16 mouse cellular contexts compared by ENCODE assay signal in the genomic region with DNA sequence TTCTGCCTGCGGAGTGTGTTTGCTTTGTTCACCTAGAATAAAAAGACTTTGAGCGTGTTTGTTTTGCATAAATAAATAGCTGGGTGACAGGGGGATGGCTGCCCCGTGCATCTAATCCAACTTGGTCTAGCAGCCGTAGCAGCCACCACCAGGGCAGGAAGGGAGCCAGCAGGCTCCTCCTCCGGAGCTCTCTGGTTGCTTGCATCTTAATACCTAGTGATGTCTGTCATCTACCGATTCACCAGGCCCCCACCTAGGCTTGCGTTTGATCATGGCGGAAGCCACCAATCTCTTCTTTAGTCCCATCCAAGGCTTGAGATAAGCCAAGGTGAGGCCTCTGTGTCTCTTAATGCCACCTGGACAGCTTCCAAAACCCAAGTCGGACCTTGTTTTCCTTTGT.
A peak's percentile ranks its signal among the peaks of the same experiment; 100 is the strongest.
DNase-seq lines count a peak whose midpoint lies in the region; ATAC-seq and TF ChIP-seq lines count a peak whose summit lies in the region.
"Had no signal": no experiment of that assay in that cellular context is flagged by ENCODE, and none has a peak within 500 bp of the region (broad histone marks: within the 10 kb centered on the region; RNA-seq: fewer than 3 reads in every experiment).

No protein-coding gene starts in this region.

- WGBS in forebrain, embryonic 15.5 days = 31% methylated on average over 9 of the region's 9 CpGs
- 42% methylated on average over 9 of the region's 9 CpGs for WGBS in hindbrain, embryonic 15.5 days
- WGBS in midbrain, embryonic 16.5 days = 34% methylated on average over 9 of the region's 9 CpGs
- WGBS in intestine, embryonic 15.5 days = 53% methylated on average over 9 of the region's 9 CpGs

- H3K4me2 ChIP-seq in forebrain, embryonic 15.5 days (replicated peaks) = no peak overlapping the region
- H3K4me2 ChIP-seq in hindbrain, embryonic 15.5 days = no peak overlapping the region
- no peak overlapping the region for H3K4me2 ChIP-seq in midbrain, embryonic 16.5 days (ENCODE audit: low read length)
- no peak overlapping the region for H3K4me2 ChIP-seq in intestine, embryonic 15.5 days (replicated peaks)
- H3K4me2 ChIP-seq: liver, embryonic 12.5 days; stomach, embryonic 15.5 days had no signal

- no peaks in the 10 kb centered on the region for H3K36me3 ChIP-seq in forebrain, embryonic 15.5 days
- no peaks in the 10 kb centered on the region for H3K36me3 ChIP-seq in hindbrain, embryonic 15.5 days
- H3K36me3 ChIP-seq in midbrain, embryonic 16.5 days (ENCODE audit: control insufficient read depth, insufficient read depth, low read length) = no peaks in the 10 kb centered on the region
- H3K36me3 ChIP-seq in intestine, embryonic 15.5 days = no peaks in the 10 kb centered on the region
- H3K36me3 ChIP-seq: limb, embryonic 10.5 days; liver, embryonic 12.5 days; stomach, embryonic 15.5 days had no signal

- TF ChIP-seq CTCF in layer of hippocampus, adult 2 months (conservative IDR thresholded peaks at IDR 0.05) = peak; percentile 26; the same call in 1 of the 2 replicates

- H3K27ac ChIP-seq in layer of hippocampus, adult 2 months = peak overlapping the region; percentile 83
- H3K27ac ChIP-seq in forebrain, embryonic 15.5 days (replicated peaks) = peak overlapping the region; percentile 76
- peak overlapping the region; percentile 73 for H3K27ac ChIP-seq in hindbrain, embryonic 15.5 days (replicated peaks)
- H3K27ac ChIP-seq in midbrain, embryonic 16.5 days (ENCODE audit: low read length) = peak overlapping the region; percentile 48
- H3K27ac ChIP-seq in intestine, embryonic 15.5 days = no peak overlapping the region
- H3K27ac ChIP-seq: gastrocnemius, adult 2 months; heart, adult 2 months; kidney, postnatal 0 days; limb, embryonic 10.5 days; liver, embryonic 12.5 days; stomach, embryonic 15.5 days had no signal

- no peak overlapping the region for H3K4me3 ChIP-seq in layer of hippocampus, adult 2 months
- H3K4me3 ChIP-seq in forebrain, embryonic 15.5 days = no peak overlapping the region
- H3K4me3 ChIP-seq in hindbrain, embryonic 15.5 days = no peak overlapping the region
- H3K4me3 ChIP-seq in midbrain, embryonic 16.5 days (ENCODE audit: low read depth, low read length) = no peak overlapping the region
- H3K4me3 ChIP-seq in intestine, embryonic 15.5 days (replicated peaks) = no peak overlapping the region
- H3K4me3 ChIP-seq: gastrocnemius, adult 2 months; heart, adult 2 months; limb, embryonic 10.5 days; liver, embryonic 12.5 days; stomach, embryonic 15.5 days had no signal

- ATAC-seq in forebrain, embryonic 15.5 days (replicated peaks) = peak; percentile 62
- no peak for ATAC-seq in hindbrain, embryonic 15.5 days (ENCODE audit: low FRiP score, low read depth)
- peak; percentile 41; the same call in 1 of the 2 replicates for ATAC-seq in midbrain, embryonic 16.5 days
- no peak for ATAC-seq in intestine, embryonic 15.5 days
- ATAC-seq: liver, embryonic 12.5 days had no signal

- no peaks in the 10 kb centered on the region for H3K9me3 ChIP-seq in forebrain, embryonic 15.5 days
- no peaks in the 10 kb centered on the region for H3K9me3 ChIP-seq in hindbrain, embryonic 15.5 days
- H3K9me3 ChIP-seq in midbrain, embryonic 16.5 days (replicated peaks; ENCODE audit: control insufficient read depth, low read length, poor library complexity, severe bottlenecking) = no peaks in the 10 kb centered on the region
- no peaks in the 10 kb centered on the region for H3K9me3 ChIP-seq in intestine, embryonic 15.5 days
- H3K9me3 ChIP-seq: limb, embryonic 10.5 days; liver, embryonic 12.5 days; stomach, embryonic 15.5 days had no signal

- peaks cover 61% of the 10 kb centered on the region for H3K4me1 ChIP-seq in forebrain, embryonic 15.5 days
- peaks cover 30% of the 10 kb centered on the region for H3K4me1 ChIP-seq in hindbrain, embryonic 15.5 days (replicated peaks)
- peaks cover 33% of the 10 kb centered on the region for H3K4me1 ChIP-seq in midbrain, embryonic 16.5 days (ENCODE audit: control insufficient read depth, insufficient read depth, low read length)
- H3K4me1 ChIP-seq in intestine, embryonic 15.5 days (replicated peaks) = no peaks in the 10 kb centered on the region
- H3K4me1 ChIP-seq: limb, embryonic 10.5 days; liver, embryonic 12.5 days; stomach, embryonic 15.5 days had no signal

- DNase-seq in layer of hippocampus, adult 2 months (ENCODE audit: low spot score in 2 of 2) = no peak
- no peak for DNase-seq in layer of hippocampus, adult 8-10 months (ENCODE audit: low spot score in 2 of 2)
- DNase-seq in B cell, adult 2 months = no peak
- DNase-seq: adrenal gland, postnatal 14 days; gastrocnemius, adult 2 months; heart, adult 2 months; heart, postnatal 10 days; thymus, postnatal 25 days had no signal

- H3K9ac ChIP-seq in forebrain, embryonic 15.5 days (replicated peaks) = 0 out of 2 replicates have a peak overlapping the region, but pooled peaks have one; percentile 10
- no peak overlapping the region for H3K9ac ChIP-seq in hindbrain, embryonic 15.5 days
- no peak overlapping the region for H3K9ac ChIP-seq in midbrain, embryonic 16.5 days (ENCODE audit: low read depth, low read length)
- H3K9ac ChIP-seq in intestine, embryonic 15.5 days = no peak overlapping the region
- H3K9ac ChIP-seq: liver, embryonic 12.5 days; stomach, embryonic 15.5 days had no signal

- no peaks in the 10 kb centered on the region for H3K27me3 ChIP-seq in forebrain, embryonic 15.5 days
- no peaks in the 10 kb centered on the region for H3K27me3 ChIP-seq in hindbrain, embryonic 15.5 days
- no peaks in the 10 kb centered on the region for H3K27me3 ChIP-seq in midbrain, embryonic 16.5 days (ENCODE audit: control insufficient read depth, insufficient read depth, low read depth, low read length)
- no peaks in the 10 kb centered on the region for H3K27me3 ChIP-seq in intestine, embryonic 15.5 days (replicated peaks)
- H3K27me3 ChIP-seq: liver, embryonic 12.5 days; stomach, embryonic 15.5 days had no signal

Comparison
In these comparisons a context has a peak if more than half of its experiments do, and no peak if none do; other contexts are left out.
1. ATAC-seq: peak in forebrain, embryonic 15.5 days (single experiment) and midbrain, embryonic 16.5 days (single experiment); none in hindbrain, embryonic 15.5 days (single experiment) and intestine, embryonic 15.5 days (single experiment).